Mouse (Mus musculus) heart, adult 11 months (tissue): Measurements from ENCODE around the gene Slc3a2.
"Not testable (repeated sequence)": the region's sequence is repeated elsewhere in the genome, so short reads cannot be mapped to it uniquely, and the experiment has no call there.

Experiments
- DNase-seq: peaks from one replicate; pipeline ENCODE4 v3.0.0; 2022

Gene Slc3a2

DNA sequence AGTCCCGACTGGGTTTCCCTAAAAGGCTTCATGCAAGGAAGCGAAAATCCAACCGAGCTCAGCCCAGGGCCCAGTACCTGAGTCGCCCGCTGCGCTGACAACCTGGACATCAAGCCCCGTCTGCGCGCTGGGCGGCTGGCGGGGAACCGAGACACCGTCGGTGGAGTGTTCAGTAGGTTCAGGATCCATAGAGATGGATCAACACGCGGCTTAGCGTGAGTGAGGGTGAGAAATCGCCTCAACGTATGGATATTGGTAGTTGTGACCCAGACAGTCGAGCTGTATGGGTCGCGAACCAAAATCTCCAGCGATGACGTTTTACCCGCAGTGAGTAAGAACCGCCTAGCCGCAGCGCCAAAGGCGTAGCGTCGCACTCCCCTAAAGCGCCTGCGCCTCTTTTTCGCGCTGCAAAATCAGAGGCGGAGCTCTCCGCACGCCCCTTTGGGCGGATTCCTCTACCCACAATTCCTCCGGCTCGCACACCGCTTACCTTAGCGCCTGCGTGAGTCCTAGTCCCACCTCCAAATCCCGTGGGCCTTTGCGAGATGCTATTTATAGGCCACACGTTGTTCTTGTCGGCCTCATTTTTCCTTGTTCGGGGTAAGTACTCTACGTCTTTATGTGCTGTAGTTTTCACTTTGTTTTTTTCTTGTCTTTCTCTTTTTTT is at the start of gene Slc3a2:
TSS of gene Slc3a2 (minus strand) at position 463 of the 667 bp plus-strand sequence.
- peak; percentile 100 for DNase-seq

DNA sequence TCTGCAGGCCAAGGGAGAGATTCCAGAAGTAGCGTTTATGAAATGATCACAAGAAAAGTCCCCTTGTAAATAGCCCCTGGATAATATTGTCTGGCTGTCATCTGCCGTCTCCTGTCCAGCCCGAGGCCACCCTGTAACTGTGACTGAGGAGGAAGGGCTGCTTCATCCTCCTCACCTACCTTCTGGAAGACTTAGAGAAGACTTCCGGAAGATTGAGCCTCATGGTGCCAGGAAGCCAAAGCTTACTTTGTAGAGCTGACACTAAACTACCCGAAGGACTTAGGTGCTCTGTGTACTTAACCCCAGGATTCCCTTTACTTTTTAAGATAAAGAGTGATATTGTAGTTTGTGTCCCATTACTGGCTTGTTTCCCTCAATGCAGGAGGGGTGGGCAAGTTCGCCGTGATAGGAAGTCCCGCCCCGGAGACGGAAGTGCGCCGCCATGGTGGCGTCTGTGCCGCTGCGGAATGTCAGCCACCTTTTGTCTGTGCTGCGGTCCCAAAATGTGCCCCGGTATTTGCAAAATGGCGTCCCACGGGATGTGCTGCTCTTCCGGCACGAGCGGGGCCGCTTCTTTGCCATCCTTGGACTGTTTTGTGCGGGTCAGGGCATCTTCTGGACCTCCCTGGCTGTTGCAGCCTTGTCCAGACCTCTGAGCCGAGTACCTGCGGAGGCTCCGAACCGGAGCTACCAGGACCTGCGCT is 47.5 kb upstream of the Slc3a2 start, which contains the start of gene Tmem223:
TSS of gene Tmem223 (plus strand) at position 430 of the 704 bp plus-strand sequence.
- DNase-seq: peak; percentile 98

DNA sequence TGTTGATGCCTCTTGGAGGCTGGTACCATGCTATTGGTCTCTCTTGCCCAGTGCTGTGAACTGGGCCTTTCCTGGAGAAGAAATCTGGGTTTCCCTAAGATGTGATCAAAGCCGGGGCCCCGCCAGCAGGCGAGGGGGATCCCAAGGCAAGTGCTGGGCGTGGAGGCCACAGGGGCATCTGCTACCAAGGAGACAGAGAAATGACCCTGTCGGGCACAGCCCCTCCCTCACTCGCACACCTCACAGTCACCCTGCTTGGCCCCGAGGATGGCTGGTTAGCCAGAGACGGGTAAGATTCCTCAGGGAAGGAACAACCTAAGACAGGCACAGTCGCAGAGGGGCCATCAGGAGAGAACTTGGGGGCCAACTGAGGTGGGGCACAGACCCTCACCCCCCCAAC is 42.4 kb upstream of the Slc3a2 start:
- DNase-seq: peak; percentile 90

DNA sequence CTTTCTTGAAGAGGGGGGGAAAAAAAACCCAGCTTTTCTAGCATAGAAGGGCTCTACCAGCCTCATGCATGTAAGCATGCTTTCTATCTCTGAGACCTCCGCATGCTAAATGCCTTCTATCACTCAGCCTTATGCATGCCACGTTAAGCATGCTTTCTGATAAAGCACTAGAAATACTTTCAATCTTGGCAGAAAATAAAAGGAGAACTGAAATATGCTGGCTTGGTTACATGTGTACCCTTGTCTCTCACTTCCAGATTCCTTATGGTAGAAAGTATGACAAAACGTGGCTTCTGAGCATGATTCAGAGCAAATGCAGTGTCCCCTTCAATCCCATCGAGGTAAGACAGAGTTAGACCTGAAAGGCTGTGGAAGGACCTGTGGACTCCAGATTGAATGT is 40.1 kb upstream of the Slc3a2 start:
- peak; percentile 57 for DNase-seq

DNA sequence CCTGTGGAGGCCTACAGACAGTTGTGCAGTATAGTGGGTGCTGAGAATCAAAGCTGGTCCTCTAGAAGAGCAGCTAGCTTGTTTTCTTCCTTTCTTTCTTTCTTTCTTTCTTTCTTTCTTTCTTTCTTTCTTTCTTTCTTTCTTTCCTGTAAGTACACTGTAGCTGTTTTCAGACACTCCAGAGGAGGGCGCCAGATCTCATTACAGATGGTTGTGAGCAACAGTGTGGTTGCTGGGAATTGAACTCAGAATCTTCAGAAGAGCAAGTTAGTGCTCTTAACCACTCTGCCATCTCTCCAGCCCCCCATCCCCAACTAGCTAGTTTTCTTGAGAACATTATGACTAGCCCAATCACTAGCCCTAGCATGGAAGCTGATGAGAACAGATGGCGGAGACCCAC is 37.6 kb upstream of the Slc3a2 start:
- peak; percentile 83 for DNase-seq

DNA sequence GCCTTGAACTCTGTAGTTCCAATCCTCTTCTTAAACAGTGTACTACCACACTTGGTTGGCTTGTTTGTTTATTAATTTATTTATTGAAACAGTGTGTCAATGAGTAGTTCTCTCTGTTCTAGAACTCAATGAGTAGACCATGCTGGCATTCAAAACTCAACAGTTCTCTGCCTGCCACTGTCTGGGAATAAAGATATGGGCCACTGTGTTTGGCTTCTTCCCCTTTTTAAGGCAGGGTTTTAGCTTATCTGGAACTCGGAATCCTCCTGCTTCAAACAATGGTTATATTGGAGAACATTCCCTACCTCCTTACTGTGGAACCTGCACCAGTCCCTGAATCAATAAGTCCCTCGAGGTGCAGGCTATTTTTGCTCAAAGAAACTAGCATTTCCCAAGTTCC is 35.7 kb upstream of the Slc3a2 start:
- DNase-seq: peak; percentile 57

DNA sequence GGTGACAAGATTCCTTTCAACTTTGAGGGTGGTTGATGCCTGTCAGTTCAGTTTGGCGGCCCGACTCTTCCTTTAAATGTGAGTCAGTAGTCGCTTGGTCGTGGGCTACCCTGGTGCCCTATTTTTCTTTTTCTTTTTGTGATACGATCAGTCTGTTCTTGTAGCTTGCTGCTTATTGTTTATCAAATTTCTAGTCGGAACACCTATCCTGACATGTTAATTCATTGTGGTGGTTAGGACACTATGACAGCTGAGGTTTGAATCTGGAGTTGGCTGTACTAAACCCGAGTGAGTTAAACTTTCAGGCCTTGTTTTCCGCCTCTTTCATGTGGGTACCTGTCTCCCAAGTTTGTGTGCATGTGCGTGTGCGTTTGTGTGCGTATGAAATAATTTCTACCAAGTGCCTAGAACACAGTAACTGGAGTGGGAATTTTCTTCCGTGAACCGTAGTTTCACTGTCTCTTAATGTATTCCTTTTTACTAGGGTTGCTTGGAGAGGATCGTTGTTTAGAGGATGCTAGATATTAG is 34.4 kb upstream of the Slc3a2 start:
- no peak for DNase-seq

DNA sequence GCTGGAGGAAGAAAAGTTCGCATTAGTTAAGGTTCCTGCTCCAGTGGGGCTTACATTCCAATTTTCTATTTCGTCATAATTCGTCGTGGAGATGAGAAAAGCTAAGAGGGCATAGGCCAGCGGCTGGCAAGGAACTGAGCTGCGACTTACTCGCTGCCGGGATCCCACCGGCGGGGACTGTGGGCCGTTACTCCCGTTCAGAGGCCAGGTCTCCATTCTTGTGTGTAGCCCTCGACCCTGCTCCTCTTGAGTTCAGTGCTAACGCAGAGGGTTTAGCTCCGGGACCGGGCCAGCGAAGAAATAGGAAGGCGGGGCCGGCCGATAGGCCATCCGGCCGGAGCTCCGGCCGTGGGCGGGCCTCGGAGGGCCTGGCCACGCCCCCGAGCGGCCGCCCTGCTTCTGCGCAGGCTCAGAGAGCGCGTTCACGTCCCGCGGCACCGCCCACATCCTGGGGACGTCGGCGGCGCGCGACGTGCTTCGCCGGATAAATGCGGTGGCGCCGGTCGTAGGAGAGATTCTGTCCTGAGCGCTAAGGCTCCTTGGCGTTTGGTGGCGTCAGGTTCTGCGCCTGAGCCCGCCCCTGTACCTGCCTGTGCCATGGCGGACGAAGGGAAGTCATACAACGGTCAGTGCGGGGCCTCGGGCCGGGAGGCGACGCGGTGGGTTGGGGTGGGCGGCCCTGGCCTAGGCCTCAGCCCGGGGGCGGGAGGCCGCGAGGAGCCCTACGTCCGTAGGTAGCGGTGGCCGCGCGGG is 33.6 kb upstream of the Slc3a2 start, which contains the start of gene Nxf1:
TSS of gene Nxf1 (plus strand) at position 439 of the 753 bp plus-strand sequence.
- DNase-seq: peak; percentile 99

DNA sequence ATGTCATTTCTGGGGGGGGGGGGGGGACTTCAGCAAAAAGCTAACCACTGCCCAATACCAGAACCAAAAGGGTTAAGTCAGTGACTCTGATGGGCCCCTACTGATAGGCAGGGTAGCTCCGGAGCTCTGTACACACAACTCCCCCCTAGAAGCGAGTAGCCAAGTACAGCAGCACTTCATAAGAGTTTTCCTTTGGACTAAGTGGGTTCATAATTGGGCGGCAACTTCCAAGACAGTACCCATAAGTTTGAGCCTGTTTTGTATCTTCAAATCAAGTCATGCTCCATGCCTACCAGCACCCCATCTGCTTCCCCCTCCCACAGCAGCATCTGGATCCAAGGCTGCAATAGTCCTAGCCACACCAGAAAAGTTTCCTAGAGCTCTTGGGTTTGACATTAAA is 32.5 kb upstream of the Slc3a2 start:
- peak; percentile 83 for DNase-seq

DNA sequence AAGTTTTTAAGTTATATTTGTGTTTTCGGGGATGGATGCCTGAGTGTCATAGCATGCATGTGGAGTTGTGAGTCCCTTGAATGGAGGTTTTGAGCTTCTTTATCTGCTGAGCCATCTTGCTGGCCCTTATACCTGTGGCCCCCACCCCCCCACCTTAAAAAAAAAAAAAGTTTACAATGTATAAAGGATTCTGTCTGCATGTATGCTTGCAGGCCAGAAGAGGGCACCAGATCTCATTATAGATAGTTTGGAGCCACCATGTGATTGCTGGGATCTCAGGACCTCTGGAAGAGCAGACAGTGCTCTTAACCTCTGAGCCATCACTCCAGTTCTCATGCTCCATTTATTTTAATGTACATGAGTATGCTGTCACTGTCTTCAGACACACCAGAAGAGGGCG is 24.2 kb upstream of the Slc3a2 start:
- peak; percentile 79 for DNase-seq

DNA sequence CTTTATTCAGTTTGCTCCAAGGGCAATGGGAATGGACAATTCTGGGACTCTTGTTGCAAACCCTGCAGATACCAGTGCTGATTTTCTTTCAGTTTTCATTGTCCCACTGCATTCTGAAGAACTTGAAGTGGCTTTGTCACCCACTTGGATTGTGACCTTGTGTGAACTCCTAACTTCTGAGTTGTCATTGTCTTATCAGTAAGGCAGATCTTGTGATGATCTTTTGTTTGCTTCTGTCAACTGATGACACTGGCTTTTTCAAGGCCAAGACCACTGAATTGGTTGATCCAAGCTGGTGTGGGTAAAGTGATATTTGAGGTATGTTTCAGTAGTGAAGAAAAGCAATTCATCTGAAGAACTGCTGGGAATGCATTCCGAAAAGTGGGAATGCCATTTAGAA is 22.2 kb upstream of the Slc3a2 start:
- DNase-seq: no peak

DNA sequence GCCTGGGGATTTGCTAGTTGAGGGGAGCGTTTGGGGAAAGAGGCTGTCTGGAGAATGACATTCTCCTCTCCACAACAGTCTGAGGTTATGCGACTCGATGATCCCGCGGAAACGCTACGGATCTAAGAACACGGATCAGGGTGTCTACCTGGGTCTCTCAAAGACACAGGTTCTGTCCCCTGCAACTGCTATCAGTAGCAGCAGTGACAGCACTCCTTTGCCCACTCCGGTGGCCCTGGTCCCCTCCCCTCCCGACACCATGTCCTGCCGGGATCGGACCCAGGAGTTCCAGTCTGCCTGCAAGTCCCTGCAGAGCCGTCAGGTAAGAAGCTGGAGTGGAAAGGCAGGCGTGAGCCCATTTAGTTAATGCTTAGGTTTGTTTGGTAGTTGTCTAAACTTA is 19.0 kb upstream of the Slc3a2 start:
- DNase-seq: peak; percentile 94

DNA sequence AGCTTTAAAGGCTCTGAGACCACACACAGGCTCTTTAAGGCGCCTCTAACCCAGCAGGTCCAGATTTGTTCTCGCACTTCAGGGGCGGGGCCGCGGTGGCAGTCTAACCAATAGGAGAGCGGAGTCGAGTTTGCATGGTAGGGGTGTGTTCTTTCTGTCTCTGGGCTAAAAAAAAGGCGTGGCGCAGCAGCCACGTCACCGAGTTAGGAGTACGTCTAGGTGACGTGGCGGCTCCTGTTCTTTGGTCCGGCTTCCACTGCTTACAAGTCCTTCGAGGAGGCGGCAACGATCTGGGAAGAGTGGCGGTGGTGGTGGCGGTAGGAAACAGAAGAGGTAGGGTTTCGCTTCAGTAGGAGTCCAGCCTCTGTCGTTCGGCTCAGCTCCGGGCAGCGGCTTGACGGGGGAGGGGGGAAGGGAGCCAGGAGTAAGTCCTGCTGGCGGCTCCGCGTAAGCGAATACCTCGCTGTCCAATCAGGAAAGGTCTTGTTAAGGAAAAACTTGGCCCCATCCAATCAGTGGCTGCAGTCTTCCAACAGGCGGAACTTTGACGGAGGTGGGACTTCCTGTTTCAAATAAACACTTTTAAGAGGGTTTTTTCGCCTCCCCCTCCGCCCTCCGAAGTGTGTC is 18.2 kb upstream of the Slc3a2 start, which contains the start of gene Stx5a:
TSS of gene Stx5a (plus strand) at position 171 of the 627 bp plus-strand sequence.
- peak; percentile 100 for DNase-seq

DNA sequence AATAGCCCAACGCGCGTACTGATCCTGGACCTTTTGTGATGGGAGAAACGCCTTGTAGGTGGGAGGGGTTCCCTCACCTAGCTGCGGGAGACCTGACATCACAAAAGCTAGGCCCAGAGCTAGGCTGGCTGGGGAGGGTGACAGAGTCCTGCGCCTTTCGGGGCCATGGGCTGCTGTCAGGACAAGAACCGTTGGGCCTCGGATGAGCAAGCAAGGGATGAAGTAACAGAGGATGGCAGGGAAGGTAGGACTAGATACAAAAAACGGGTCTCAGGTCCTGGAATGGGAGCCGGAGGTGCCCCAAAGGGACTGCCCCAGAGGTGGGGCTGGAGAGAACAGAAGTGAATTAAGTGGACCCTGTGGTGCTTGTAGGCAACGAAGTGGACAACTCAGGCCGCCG is 17.4 kb upstream of the Slc3a2 start, which contains the start of gene 1700092M07Rik:
TSS of gene 1700092M07Rik (plus strand) at position 116 of the 400 bp plus-strand sequence.
- DNase-seq: peak; percentile 92

DNA sequence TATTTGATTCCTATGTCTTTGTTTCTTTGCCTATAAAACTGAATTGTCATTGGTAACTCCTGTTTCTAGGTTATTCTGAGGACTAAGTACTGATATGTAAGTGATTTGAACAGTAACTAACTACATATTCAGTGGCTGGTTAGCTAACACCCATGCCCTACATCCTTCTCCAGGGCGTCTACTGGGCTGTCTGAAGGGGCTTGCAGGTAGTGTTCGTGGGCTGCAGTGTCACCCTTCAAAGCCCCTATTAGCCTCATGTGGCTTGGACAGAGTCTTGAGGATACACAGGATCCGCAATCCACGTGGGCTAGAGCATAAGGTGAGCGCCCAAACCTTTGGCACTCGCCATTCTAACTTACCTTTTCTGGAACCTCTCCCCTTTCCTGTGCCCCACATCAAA is 16.5 kb upstream of the Slc3a2 start:
- DNase-seq: peak; percentile 82

DNA sequence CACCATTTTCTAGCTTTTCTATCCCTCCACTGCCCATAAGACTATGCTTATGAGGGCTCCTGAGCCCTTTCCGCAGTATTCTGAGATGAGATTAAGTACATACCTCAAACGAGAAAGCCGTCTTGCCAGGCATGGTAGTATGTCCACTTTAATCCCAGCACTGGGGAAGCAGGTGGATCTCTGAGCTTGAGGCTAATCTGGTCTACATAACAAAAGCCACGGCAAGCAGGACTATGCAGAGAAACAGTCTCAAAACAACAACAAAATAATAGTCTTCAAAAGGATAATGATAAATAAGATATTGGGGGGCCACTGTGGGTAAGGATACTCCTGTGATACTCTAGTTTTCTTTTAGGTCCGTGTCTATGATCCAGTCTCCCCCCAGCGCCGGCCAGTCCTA is 15.7 kb upstream of the Slc3a2 start:
- peak; percentile 70 for DNase-seq

DNA sequence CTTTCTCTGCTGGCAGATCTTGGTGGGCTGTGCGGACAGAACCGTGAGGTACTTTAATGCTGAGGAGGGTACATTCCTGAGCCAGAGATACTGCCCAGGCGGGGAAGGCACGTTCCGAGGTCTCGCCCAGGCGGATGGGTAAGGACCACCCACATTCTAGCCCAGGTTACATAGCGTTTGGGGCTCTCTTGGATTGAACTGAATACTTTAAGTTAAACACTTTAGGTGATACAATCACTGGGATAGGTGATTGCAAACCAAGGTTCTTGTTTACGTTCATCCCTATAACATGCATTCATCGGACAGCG is 12.9 kb upstream of the Slc3a2 start:
- no peak for DNase-seq

DNA sequence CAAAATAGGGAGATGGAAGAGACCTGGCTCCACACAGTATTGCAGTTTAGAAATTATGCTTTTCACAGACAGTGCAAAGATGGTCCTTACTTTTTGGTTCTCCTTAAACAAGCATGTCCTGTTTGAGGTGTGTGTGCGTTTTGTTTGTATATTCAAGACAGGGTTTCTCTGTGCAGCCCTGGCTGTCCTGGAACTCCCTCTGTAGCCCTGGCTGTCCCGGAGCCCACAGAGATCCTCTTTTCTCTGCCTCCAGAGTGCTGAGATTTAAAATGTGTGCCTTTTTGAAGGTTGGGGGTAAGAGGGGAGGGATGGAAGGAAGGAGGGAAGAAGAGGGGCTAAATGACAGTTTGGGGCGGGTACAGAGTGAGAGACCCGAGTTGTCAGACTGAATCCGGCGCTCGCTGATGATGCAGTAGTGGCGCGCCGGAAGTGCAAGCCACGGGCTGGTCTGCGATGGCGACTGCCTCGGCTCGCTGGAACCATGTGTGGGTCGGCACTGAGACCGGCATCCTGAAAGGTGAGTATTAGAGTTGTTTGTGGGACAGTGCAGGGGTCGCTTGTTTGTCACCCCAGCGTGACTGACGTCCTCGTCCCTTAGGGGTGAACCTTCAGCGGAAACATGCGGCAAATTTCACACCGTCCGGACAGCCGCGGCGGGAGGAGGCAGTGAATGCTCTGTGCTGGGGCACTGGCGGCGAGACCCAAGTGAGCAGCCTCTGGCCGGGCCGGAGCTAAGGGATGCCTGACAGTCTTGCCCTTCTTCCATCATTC is 12.4 kb upstream of the Slc3a2 start, which contains the start of gene Wdr74:
TSS of gene Wdr74 (plus strand) at position 439 of the 771 bp plus-strand sequence.
- peak; percentile 99 for DNase-seq

DNA sequence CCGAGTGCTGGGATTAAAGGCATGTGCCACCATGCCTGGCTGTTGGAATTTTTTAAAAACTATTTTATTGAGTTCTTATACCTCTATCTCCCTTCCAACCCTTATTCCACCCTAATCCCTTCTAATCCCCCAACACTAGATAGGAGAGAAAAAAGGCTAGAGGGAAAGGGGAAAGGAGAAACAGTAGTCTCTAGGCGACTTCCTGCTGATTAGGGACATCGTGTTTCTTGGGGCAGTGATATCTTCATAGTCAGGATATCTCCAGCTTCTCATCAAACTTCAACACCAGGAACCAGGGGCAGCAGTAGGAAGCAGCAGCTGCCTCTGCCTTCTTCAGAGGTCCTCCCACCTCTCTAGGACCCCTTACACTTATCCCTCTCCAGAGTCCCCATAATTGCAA is 11.2 kb upstream of the Slc3a2 start:
- peak; percentile 70 for DNase-seq

DNA sequence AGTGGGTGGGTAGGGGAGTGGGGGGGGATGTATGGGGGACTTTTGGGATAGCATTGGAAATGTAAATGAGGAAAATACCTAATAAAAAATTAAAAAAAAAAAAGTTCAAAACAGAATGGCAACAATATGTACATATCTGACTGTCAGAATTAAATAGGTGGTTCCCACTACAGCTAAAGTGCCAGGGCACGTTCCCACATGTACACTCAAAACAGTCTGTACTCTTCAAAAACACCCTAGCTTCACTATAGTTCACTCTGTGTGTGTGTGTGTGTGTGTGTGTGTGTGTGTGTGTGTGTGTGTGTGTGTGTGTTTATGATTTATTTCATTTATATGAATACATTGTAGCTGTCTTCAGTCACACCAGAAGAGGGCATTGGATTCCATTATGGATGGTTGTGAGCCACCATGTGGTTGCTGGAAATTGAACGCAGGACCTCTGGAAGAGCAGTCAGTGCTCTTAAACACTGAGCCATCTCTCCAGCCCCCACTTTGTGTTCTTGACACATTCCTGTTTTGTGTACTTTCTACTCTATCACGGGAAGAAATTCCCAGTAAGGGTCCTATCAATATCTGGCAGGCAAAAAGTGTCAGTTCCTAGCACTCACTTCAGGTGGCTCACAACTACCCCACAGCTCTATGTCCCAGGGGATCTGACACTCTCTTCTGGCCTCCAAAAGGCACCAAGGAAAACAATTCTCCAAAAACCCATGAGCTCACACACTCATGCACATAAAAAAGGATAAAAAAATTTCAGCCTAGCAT is 5.3 kb upstream of the Slc3a2 start:
- DNase-seq: not testable (repeated sequence)

DNA sequence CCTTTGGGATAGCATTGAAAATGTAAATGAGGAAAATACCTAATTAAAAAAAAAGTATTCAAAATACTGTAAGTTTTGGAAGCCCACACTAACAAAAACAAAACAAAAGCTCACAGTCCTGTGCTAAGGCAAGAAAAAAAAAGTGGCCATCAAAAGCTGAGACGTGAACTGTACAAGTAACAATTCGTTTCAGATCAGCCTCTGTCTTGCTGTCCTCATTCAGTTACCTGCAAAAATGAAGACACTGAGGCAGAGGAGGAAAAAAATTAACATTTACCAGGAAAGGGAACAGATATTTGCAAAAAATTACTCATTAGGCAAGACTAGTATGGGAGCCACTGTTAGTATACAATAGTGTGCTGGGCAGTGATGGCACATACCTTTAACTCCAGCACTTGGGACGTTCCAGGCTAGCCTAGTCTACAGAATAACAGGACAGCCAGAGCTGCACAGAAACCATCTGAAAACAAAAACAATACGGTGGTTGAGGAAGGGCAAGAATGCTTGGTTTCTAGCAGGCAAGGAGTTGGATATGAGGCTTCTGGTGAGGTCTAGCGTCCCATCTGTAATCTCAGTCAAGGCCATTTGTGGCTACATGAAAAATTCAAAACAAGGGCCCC is 4.4 kb upstream of the Slc3a2 start:
- DNase-seq: no peak
